Mouse (Mus musculus) limb, embryonic 14.5 days (tissue): ENCODE measurements around the gene Arhgap8. TPM values are rescaled to one million over a fixed set of nuclear protein-coding genes. Genes with fewer than 3 reads are reported as not detected.

Experiments used
- ATAC-seq: fragments of 200-750 bp; cut with Nextera tagmentation; 2 replicates; pipeline ENCODE4 v1.8.0; 2017; ENCODE audit warnings: low read depth, moderate number of reproducible peaks, moderate TSS enrichment; ENCODE audit not compliant: low FRiP score
- DNase-seq: peaks from one replicate; pipeline ENCODE4 v3.0.0-alpha.2; 2015; ENCODE audit warnings: low spot score
- H3K27ac ChIP-seq: fragments of 300-500 bp; sonication (generic); replicated peaks from 2 replicates; pipeline ENCODE4 v1.5.1; 2014; ENCODE audit warnings: low read depth, mild to moderate bottlenecking, low read length, moderate library complexity, mixed read lengths
- H3K27me3 ChIP-seq: fragments of 300-500 bp; sonication (generic); 2 replicates; pipeline ENCODE4 v1.6.1; 2014; ENCODE audit warnings: low read length, mixed read lengths; ENCODE audit not compliant: control insufficient read depth, insufficient read depth
- H3K36me3 ChIP-seq: fragments of 300-500 bp; sonication (generic); 2 replicates; pipeline ENCODE4 v1.6.1; 2014; ENCODE audit warnings: mild to moderate bottlenecking, low read length, moderate library complexity, mixed read lengths; ENCODE audit not compliant: control insufficient read depth, insufficient read depth
- H3K4me1 ChIP-seq: fragments of 300-500 bp; sonication (generic); 2 replicates; pipeline ENCODE4 v1.6.1; 2014; ENCODE audit warnings: antibody characterized with exemption, low read length, mixed read lengths; ENCODE audit not compliant: control insufficient read depth, insufficient read depth
- H3K4me2 ChIP-seq: fragments of 300-500 bp; sonication (generic); replicated peaks from 2 replicates; pipeline ENCODE4 v1.6.1; 2014; ENCODE audit warnings: low read depth, mild to moderate bottlenecking, low read length, moderate library complexity; ENCODE audit not compliant: severe bottlenecking
- H3K4me3 ChIP-seq: fragments of 300-500 bp; sonication (generic); replicated peaks from 2 replicates; pipeline ENCODE4 v1.5.1; 2014; ENCODE audit warnings: low read length
- H3K9ac ChIP-seq: fragments of 300-500 bp; sonication (generic); 2 replicates; pipeline ENCODE4 v1.6.1; 2014; ENCODE audit warnings: mild to moderate bottlenecking, low read depth, low read length, moderate library complexity; ENCODE audit not compliant: severe bottlenecking
- H3K9me3 ChIP-seq: fragments of 300-500 bp; sonication (generic); 2 replicates; pipeline ENCODE4 v1.6.1; 2016; ENCODE audit warnings: low read length; ENCODE audit not compliant: control insufficient read depth
- POLR2A ChIP-seq: fragments of 200-500 bp; IDR thresholded peaks from 2 replicates; pipeline ENCODE4 v1.8.0; 2012; ENCODE audit warnings: inconsistent platforms, mild to moderate bottlenecking, moderate library complexity, borderline replicate concordance; ENCODE audit not compliant: insufficient read depth, insufficient read length; ENCODE audit errors: extremely low read depth
- WGBS: fragments of 180-500 bp; shearing (Covaris S2); extraction: QIAGEN DNeasy Blood & Tissue Kit; methylation state at CpG from one replicate; pipeline ENCODE4 v1.1.7; 2014; 5-methylcytosine and 5-hydroxymethylcytosine counted together
- polyA plus RNA-seq, 2 experiments: library from polyadenylated mRNA; depleted of rRNA in 1 of 2; stranded (reverse) in 1 of 2; unstranded in 1 of 2; fragments of >200 nt; fragmentation: Nextera tagmentation in 1 of 2; extraction: Ambion mirVana in 1 of 2; gene quantifications; 2 replicates each; pipeline versions ENCODE4 v1.2.1 to v1.2.3; 2012 to 2014

Gene Arhgap8
- polyA plus RNA-seq (2012; rRNA removed) (5.2 and 5.4 TPM in 2 replicates), polyA plus RNA-seq (2014; fragmentation: Nextera tagmentation; extraction: Ambion mirVana) (7.0 and 8.2 TPM in 2 replicates)

- DNase-seq (peak; percentile 40), ATAC-seq (peak; percentile 25; the same call in 1 of the 2 replicates)
- WGBS, result 5% methylated on average over 18 of the region's 24 CpGs
- Histone ChIP-seq H3K9me3 (no peaks in the 10 kb centered on the region), H3K4me3 (peak within 1 kb of the TSS; percentile 41), H3K9ac (peak within 1 kb of the TSS; percentile 50), H3K4me2 (peak within 1 kb of the TSS; percentile 79), H3K27me3 (0 out of 2 replicates have a peak, but pooled peaks cover 4% of the 10 kb centered on the region), H3K4me1 (peaks cover 16% of the 10 kb centered on the region), H3K27ac (0 out of 2 replicates have a peak within 1 kb of the TSS, but pooled peaks have one; percentile 19), H3K36me3 (no peaks in the 10 kb centered on the region)
- no peak for TF ChIP-seq POLR2A
Measured at GRCm38 (mm10) chr15:84719791-84720190, at the start of gene Arhgap8. Arhgap8 (plus strand) TSS chr15:84720052.

DNA sequence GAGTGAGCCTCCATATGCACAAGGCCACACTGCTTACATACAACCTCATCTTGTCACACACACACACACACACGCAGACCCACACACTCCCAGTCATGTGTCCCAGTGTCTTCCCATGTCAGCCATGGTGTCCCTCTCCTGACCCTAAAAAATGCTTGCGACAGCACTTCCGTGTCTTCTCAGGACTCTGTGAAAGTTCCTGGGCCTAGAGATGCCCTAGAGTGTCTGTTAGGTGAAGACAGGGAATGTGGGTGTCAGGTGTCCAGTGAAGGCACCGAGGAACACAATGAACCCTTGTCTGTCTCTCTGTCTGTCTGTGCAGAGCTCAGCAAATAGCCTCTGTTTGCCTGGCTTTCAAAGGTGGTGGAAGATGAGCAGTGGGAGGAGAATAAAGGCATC lies 49.2 kb upstream of the Arhgap8 start:
- Histone ChIP-seq H3K36me3 (no peaks in the 10 kb centered on the region), H3K4me2 (no peak overlapping the region), H3K4me3 (no peak overlapping the region), H3K9me3 (no peaks in the 10 kb centered on the region), H3K9ac (no peak overlapping the region), H3K27me3 (no peaks in the 10 kb centered on the region), H3K4me1 (no peaks in the 10 kb centered on the region), H3K27ac (no peak overlapping the region)
- DNase-seq, result no peak
- ATAC-seq, result no peak
- WGBS, result 75% methylated on average over 4 of the region's 4 CpGs
- no peak for TF ChIP-seq POLR2A

DNA sequence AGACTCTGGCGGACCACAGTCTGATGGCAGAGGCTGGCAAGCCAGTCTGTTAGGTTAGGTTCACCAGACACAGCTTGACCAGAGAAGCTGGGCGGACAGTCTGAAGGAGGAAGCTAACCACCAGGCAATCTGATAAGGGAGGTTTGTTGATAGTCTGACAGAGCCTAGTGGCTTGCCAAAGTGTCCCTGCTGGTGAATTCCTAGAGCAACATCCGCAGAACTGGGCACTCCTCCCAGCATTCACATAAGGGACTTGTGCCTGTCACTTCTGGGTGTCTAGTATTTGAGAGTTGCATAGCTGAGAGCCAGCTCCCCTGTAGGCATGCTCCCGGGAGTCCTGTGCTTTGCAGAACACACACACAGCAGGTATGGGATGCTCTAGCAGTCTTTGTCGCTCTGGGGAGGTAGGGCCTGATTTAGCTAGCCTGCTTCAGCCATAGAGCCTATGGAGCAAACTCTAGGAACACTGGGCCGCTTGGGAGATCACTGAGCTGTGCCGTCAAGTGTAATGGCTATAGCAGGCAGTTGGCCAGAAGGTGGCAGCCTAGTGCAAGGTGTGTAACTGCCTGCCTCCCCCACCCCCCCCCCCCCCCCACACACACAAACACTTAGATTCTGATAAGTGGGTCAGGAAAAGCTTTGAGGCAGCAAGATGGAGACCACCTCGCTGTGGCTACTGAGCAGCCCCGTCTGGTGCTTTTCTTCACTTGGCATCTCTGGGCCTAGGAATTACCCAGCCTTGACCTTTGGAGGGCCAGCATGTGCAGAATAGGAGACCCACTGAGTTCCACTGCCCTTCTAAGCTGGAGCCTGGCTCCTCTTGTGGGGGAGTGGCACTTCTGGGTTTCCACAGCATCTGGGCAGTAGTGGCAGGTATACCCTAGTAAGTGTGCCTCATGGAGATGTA lies 48.2 kb upstream of the Arhgap8 start:
- WGBS, result 50% methylated on average over 9 of the region's 9 CpGs
- DNase-seq, result peak; percentile 50
- TF ChIP-seq POLR2A, result no peak

DNA sequence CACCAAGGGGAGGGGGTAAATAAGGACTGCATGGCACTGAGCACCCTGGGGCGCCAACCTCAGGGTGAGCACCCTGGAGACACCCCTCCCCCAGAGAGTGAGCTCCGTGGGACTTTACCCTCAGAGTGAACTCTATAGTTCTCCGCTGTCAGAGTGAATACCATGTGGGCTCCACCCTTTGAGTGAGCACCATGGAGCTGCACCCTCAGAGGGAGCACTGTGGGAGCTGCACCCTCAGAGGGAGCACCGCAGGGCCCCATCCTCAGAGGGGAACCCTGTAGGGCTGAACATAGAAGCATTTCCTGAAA lies 47.6 kb upstream of the Arhgap8 start:
- Histone ChIP-seq H3K27ac (no peak overlapping the region), H3K4me2 (no peak overlapping the region), H3K4me1 (no peaks in the 10 kb centered on the region), H3K9ac (no peak overlapping the region), H3K36me3 (no peaks in the 10 kb centered on the region), H3K4me3 (no peak overlapping the region), H3K9me3 (no peaks in the 10 kb centered on the region), H3K27me3 (no peaks in the 10 kb centered on the region)
- WGBS, result 88% methylated on average over 4 of the region's 4 CpGs
- no peak for TF ChIP-seq POLR2A
- DNase-seq, result no peak
- ATAC-seq, result no peak

More for the DNA sequence above, 48.2 kb upstream of the Arhgap8 start:
- no peak overlapping the region for H3K4me3 ChIP-seq
- ATAC-seq, result no peak
- H3K27me3 ChIP-seq, result no peaks in the 10 kb centered on the region
- no peak overlapping the region for H3K27ac ChIP-seq
- H3K4me2 ChIP-seq, result no peak overlapping the region
- no peaks in the 10 kb centered on the region for H3K9me3 ChIP-seq
- no peaks in the 10 kb centered on the region for H3K36me3 ChIP-seq
- no peaks in the 10 kb centered on the region for H3K4me1 ChIP-seq
- H3K9ac ChIP-seq, result no peak overlapping the region

- WGBS, result 84% methylated on average over 3 of the region's 3 CpGs
Measured at GRCm38 (mm10) chr15:84672616-84673015, 47.2 kb upstream of the Arhgap8 start.

More at GRCm38 (mm10) chr15:84672616-84673015, 47.2 kb upstream of the Arhgap8 start:
- H3K9ac ChIP-seq, result no peak overlapping the region
- DNase-seq, result no peak
- H3K27ac ChIP-seq, result no peak overlapping the region
- H3K4me2 ChIP-seq, result no peak overlapping the region
- no peak for TF ChIP-seq POLR2A
- ATAC-seq, result no peak
- no peaks in the 10 kb centered on the region for H3K9me3 ChIP-seq
- H3K27me3 ChIP-seq, result no peaks in the 10 kb centered on the region
- H3K4me1 ChIP-seq, result no peaks in the 10 kb centered on the region
- H3K36me3 ChIP-seq, result no peaks in the 10 kb centered on the region
- H3K4me3 ChIP-seq, result no peak overlapping the region
